Mouse (Mus musculus) right cerebral cortex, postnatal 14 days (tissue): Measurements from ENCODE around the gene Gm29423.
"Not testable (repeated sequence)": the region's sequence is repeated elsewhere in the genome, so short reads cannot be mapped to it uniquely, and the experiment has no call there.

ENCODE experiments used
- DNase-seq: peaks from one replicate; pipeline ENCODE4 v3.0.0; 2022

The Gm29423 gene

GRCm38 (mm10) chrY:70303187-70303586 is at the start of gene Gm29423, which contains the start of gene Gm29644:
Gm29423 (minus strand) TSS chrY:70303287.
Gm29644 (minus strand) TSS chrY:70303343.
- DNase-seq, result not testable (repeated sequence)

- DNase-seq, result not testable (repeated sequence)
These were observed 29.5 kb downstream of the Gm29423 start, which contains the start of gene Gm21118 for GRCm38 (mm10) chrY:70273542-70273941. Gm21118 (minus strand) TSS chrY:70273642.
